Mouse (Mus musculus) large intestine, adult 2 months (tissue): ENCODE data around the gene Hdhd3. TPM values are rescaled to one million over a fixed set of nuclear protein-coding genes. Genes with fewer than 3 reads are reported as not detected.
A peak's percentile ranks its signal among the peaks of the same experiment; 100 is the strongest.

Source experiments
- DNase-seq: peaks from one replicate; pipeline ENCODE4 v3.0.0-alpha.2; 2012; ENCODE audit warnings: low read depth, low spot score
- WGBS: fragments of 180-500 bp; shearing (Covaris S2); methylation state at CpG from one replicate; pipeline ENCODE4 v1.1.7; 2018; 5-methylcytosine and 5-hydroxymethylcytosine counted together
- polyA plus RNA-seq: library from polyadenylated mRNA; depleted of rRNA; stranded (reverse); fragments of >200 nt; gene quantifications from 2 replicates; pipeline ENCODE4 v1.2.3, GENCODE M21; 2012

Gene Hdhd3
- polyA plus RNA-seq, 1 experiment = 97.6 TPM

DNA sequence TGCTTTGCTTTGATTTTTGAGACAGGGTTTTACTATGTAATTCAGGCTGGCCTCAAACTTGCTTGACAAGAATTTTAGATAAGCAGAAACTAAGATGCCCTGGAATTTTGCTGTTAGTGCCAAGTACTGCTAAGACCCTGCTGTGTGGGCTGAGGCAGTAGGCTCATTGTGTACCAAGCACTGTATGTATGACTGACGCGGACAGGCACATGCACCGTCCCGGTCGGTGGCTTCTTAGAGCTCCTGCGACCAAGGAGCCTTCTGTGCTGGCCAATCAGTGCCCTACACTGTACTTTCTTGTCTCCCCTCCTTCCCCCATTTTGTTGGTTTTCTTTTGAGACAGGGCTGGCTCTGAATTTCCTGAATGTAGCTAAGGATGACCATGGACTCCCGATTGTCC lies 11.7 kb upstream of the Hdhd3 start:
- DNase-seq = no peak
- WGBS = 88% methylated on average over 7 of the region's 7 CpGs

GRCm38 (mm10) chr4:62513998-62514506 lies 10.8 kb upstream of the Hdhd3 start:
- 77% methylated on average over 11 of the region's 11 CpGs for WGBS
- no peak for DNase-seq

DNA sequence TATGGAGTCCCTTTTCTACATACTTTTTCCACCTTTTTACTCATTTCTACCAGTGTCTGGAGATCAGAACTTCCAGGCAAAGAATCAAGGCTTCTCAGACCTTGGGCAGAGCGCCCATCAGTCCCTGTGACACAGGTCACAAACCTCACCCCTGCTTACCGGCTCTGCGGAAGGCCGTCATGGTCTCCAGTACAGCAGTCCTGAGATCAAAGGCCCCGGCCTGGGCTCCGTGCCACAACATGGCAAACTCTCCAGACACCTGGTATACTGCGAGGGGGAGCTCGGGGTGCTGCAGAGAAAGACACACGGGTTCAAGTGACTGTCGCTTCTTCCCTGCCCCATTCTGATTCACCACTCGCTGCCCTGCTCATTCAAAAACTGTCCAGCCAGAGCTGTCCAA lies 6.7 kb upstream of the Hdhd3 start:
- WGBS = 65% methylated on average over 11 of the region's 11 CpGs
- DNase-seq = no peak

GRCm38 (mm10) chr4:62508839-62509238 lies 5.6 kb upstream of the Hdhd3 start:
- WGBS = 84% methylated on average over 5 of the region's 5 CpGs
- DNase-seq = no peak

DNA sequence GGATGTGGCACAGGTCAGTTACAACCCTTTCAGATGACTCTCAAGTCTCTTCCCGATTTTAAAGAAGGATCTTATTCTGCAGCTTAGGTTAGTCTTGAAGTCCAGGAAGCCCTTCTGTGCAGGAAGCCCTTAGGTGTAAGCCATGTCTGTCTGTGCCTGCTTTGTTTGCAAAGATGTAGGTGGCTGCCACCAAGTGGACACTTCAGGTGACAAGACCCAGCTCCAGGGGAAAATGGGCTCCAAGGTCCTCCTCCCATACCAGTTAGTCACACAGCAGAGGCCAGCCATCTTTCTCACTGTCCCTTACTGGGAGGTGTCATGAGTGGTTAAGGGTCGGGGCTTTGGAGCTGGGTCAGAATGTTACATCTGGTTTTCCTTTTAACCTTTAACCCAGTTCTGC lies 3.5 kb upstream of the Hdhd3 start:
- 30% methylated on average over 2 of the region's 2 CpGs for WGBS
- no peak for DNase-seq

DNA sequence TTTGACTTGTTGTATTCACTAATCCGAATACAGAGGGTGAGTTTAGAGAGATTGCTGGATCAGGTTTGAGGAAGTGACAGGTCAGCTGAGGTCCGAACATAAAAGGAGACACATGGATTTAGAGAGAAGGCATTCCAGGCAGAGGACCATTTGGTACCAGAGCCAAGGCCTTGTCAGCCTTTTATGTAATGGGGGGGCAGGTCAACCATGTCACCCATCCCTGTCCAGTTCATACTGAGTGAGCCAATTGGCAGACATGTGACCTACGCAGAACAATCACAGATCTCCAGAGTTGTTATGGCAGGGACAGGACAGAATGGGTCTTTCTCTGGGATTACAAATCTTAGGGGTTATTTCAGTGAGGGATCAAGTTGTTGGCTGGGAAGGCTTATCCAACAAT lies 2.7 kb upstream of the Hdhd3 start:
- DNase-seq = no peak
- 75% methylated on average over 3 of the region's 3 CpGs for WGBS

GRCm38 (mm10) chr4:62502969-62503368 lies 298 bp downstream of the Hdhd3 start:
- DNase-seq = no peak
- WGBS = 27% methylated on average over 7 of the region's 7 CpGs

GRCm38 (mm10) chr4:62501964-62502732 lies 1.1 kb downstream of the Hdhd3 start:
- 1% methylated on average over 38 of the region's 38 CpGs for WGBS

GRCm38 (mm10) chr4:62501534-62501933 lies 1.7 kb downstream of the Hdhd3 start:
- DNase-seq = no peak
- under 1% methylated on average over 7 of the region's 7 CpGs for WGBS

More at GRCm38 (mm10) chr4:62501964-62502732, 1.1 kb downstream of the Hdhd3 start:
- no peak for DNase-seq

DNA sequence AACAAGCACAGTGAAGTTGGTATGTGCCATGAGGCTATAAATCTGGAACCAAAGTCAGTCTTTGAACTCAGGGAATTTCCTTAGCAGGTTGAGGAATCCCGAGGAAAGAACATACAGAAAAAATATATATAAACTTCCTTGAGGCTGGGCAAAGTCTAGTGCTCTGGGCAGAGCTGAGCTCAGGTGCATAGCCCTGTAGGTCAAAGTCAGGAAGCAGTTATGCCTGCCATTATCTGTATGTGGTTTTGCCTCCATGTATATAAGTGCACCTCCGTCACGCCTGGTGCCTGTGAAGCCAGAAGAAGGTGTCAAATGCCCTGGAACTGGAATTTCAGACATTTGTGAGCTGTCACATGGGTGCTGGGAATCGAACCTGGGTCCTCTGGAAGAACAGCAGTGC lies 2.5 kb downstream of the Hdhd3 start:
- no peak for DNase-seq
- 38% methylated on average over 4 of the region's 4 CpGs for WGBS

- no peak for DNase-seq
- 21% methylated on average over 8 of the region's 8 CpGs for WGBS
These were observed 6.5 kb downstream of the Hdhd3 start for GRCm38 (mm10) chr4:62496815-62497214.

DNA sequence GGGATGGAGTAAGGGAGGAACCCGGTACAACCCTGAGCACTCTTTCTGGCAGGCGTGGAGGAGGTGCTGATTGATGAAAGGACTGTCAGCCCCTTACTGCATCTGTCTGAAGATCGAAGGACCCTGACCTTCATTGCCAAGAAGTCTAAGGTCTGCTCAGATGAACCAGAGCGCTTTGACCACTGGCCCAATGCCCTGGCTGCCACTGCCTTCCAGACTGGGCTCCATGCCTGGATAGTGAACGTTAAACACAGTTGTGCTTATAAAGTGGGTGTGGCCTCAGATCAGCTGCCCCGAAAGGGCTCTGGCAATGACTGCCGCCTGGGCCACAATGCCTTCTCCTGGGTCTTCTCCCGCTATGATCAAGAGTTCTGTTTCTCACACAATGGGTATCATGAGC lies 7.3 kb downstream of the Hdhd3 start:
- 23% methylated on average over 8 of the region's 8 CpGs for WGBS
- no peak for DNase-seq

DNA sequence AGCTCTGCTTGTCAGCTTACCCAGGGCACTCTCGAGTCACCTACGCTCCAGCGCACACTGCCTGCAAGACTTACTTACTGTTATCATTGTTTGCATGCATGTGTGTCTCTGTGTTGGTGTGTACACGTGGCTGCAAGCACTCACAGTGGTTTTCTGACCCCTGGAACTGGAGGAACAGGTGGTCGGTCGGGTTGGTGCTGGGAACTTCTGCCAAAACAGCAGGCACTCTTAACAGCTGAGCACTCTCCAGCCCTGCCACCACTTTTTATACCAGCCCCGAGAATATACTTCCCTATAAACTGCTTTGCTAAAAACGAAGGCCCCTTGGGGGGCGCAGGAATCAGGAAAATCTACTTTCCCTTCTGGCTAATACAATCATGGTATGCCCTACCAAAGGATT lies 9.0 kb downstream of the Hdhd3 start:
- no peak for DNase-seq
- 59% methylated on average over 9 of the region's 9 CpGs for WGBS

GRCm38 (mm10) chr4:62492682-62493081 lies 10.6 kb downstream of the Hdhd3 start:
- WGBS = 61% methylated on average over 2 of the region's 2 CpGs

GRCm38 (mm10) chr4:62487914-62488313 lies 15.4 kb downstream of the Hdhd3 start:
- no peak for DNase-seq
- WGBS = 75% methylated on average over 2 of the region's 2 CpGs

More at GRCm38 (mm10) chr4:62492682-62493081, 10.6 kb downstream of the Hdhd3 start:
- no peak for DNase-seq

- 80% methylated on average over 5 of the region's 5 CpGs for WGBS
- no peak for DNase-seq
These were observed 16.1 kb downstream of the Hdhd3 start for GRCm38 (mm10) chr4:62487172-62487571.

DNA sequence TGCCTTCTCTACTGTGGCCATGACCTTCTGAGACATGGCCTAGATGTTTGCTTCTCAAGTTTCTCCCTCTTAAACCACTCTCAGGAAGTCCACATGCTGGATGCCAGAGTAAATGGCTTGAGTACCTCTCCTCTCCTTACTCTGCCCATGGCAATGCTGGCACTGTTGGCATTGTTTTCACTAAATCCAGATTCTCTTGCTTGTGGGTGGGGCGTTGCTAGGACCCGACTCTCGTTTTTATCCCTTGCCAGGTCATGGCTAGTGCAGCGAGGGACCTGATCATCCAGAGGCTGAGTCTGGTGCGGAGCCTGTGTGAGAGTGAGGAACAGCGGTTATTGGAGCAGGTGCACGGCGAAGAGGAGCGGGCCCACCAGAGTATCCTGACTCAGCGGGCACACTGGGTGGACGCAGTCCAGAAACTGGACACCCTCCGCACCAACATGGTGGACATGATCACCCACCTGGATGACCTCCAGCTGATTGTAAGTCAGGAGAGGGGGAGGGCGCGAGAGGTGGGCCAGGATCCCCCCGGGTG lies 17.0 kb downstream of the Hdhd3 start:
- no peak for DNase-seq
- 87% methylated on average over 15 of the region's 15 CpGs for WGBS

GRCm38 (mm10) chr4:62485450-62486161 lies 17.7 kb downstream of the Hdhd3 start:
- DNase-seq = peak; percentile 84

GRCm38 (mm10) chr4:62484928-62485327 lies 18.3 kb downstream of the Hdhd3 start:
- DNase-seq = no peak
- 29% methylated on average over 3 of the region's 3 CpGs for WGBS

More at GRCm38 (mm10) chr4:62485450-62486161, 17.7 kb downstream of the Hdhd3 start:
- WGBS = 52% methylated on average over 8 of the region's 8 CpGs
